Mouse (Mus musculus) left cerebral cortex, adult 2 months (tissue): ENCODE data around the gene Rimbp2. TPM values are rescaled to one million over a fixed set of nuclear protein-coding genes. Genes with fewer than 3 reads are reported as not detected.
"Not testable (repeated sequence)": the region's sequence is repeated elsewhere in the genome, so short reads cannot be mapped to it uniquely, and the experiment has no call there.

ENCODE experiments used
- DNase-seq, 2 experiments: peaks; one replicate each; pipeline ENCODE4 v3.0.0; 2021 to 2022; ENCODE audit warnings: low spot score in 2 of 2, mixed read lengths in 1 of 2; ENCODE audit errors: extremely low spot score in 1 of 2
- H3K27ac ChIP-seq: fragments of 200-600 bp; 2 replicates; pipeline ENCODE4 v1.8.1; 2022
- H3K4me3 ChIP-seq: fragments of 200-600 bp; 2 replicates; pipeline ENCODE4 v1.8.1; 2022
- CTCF ChIP-seq: fragments of 200-600 bp; IDR thresholded peaks from 2 replicates; pipeline ENCODE4 v1.8.1; 2022; ENCODE audit warnings: antibody characterized with exemption, mild to moderate bottlenecking, moderate library complexity
- intact Hi-C: fragments of 180-260 bp; cut with DNase I; formaldehyde crosslinking; loops from one replicate; pipeline ENCODE4 v1.15.1; 2025
- total RNA-seq, 2 experiments: library from RNA; stranded (reverse); gene quantifications; 2 replicates each; pipeline ENCODE4 v1.2.3; 2021

Gene Rimbp2
- total RNA-seq, 2 experiments from 2014 or later = 142 to 147 TPM

GRCm38 (mm10) chr5:128971298-128971697 lies 18.0 kb upstream of the Rimbp2 start:
- H3K4me3 ChIP-seq = no peak overlapping the region
- intact Hi-C loops = loop anchor here (2.0 to 5.0 kb wide), 3 partner anchors 164 to 444 kb away; no protein-coding TSS in a partner anchor
- H3K27ac ChIP-seq = no peak overlapping the region
- DNase-seq = peak; percentile 73 to 85
- TF ChIP-seq CTCF = peak; percentile 76

- no peak for TF ChIP-seq CTCF
- DNase-seq = no peak
- no peak overlapping the region for H3K27ac ChIP-seq
- H3K4me3 ChIP-seq = no peak overlapping the region
- intact Hi-C loops = loop anchor here (2.0 to 5.0 kb wide), 3 partner anchors 164 to 444 kb away; no protein-coding TSS in a partner anchor
Measured at GRCm38 (mm10) chr5:128970878-128971277, 17.6 kb upstream of the Rimbp2 start.

- Histone ChIP-seq H3K27ac (no peak overlapping the region), H3K4me3 (no peak overlapping the region)
- no peak for DNase-seq
- intact Hi-C loops = no loop called here
- peak; percentile 46 for TF ChIP-seq CTCF
Measured at GRCm38 (mm10) chr5:128964353-128964752, 11.1 kb upstream of the Rimbp2 start.

- no peak overlapping the region for H3K27ac ChIP-seq
- H3K4me3 ChIP-seq = no peak overlapping the region
- DNase-seq = no peak
- intact Hi-C loops = no loop called here
- TF ChIP-seq CTCF = no peak
Measured at GRCm38 (mm10) chr5:128958916-128959315, 5.6 kb upstream of the Rimbp2 start.

- H3K27ac ChIP-seq, DNase-seq, H3K4me3 ChIP-seq, intact Hi-C loops: not testable (repeated sequence)
- peak; percentile 57 for TF ChIP-seq CTCF
Measured at GRCm38 (mm10) chr5:128954371-128954770, 1.1 kb upstream of the Rimbp2 start.

GRCm38 (mm10) chr5:128952291-128953195 lies 743 bp downstream of the Rimbp2 start:
- DNase-seq = peak; percentile 50 to 65
- Histone ChIP-seq H3K4me3 (peak overlapping the region; percentile 74), H3K27ac (peak overlapping the region; percentile 93)
- TF ChIP-seq CTCF = no peak
- intact Hi-C loops = loop anchor here (1.0 to 2.0 kb wide), 2 partner anchors 105 to 144 kb away; no protein-coding TSS in a partner anchor

GRCm38 (mm10) chr5:128951472-128951871 lies 1.8 kb downstream of the Rimbp2 start:
- Histone ChIP-seq H3K4me3 (peak overlapping the region; percentile 74), H3K27ac (peak overlapping the region; percentile 28)
- TF ChIP-seq CTCF = no peak
- intact Hi-C loops = no loop called here
- DNase-seq = no peak

GRCm38 (mm10) chr5:128947093-128947492 lies 6.2 kb downstream of the Rimbp2 start:
- H3K27ac ChIP-seq = no peak overlapping the region
- no peak overlapping the region for H3K4me3 ChIP-seq
- peak; percentile 53 for TF ChIP-seq CTCF
- intact Hi-C loops = no loop called here
- no peak for DNase-seq

- intact Hi-C loops = no loop called here
- TF ChIP-seq CTCF = no peak
- Histone ChIP-seq H3K4me3 (no peak overlapping the region), H3K27ac (no peak overlapping the region)
- no peak for DNase-seq
Measured at GRCm38 (mm10) chr5:128940436-128940835, 12.8 kb downstream of the Rimbp2 start.

- intact Hi-C loops = no loop called here
- Histone ChIP-seq H3K27ac (no peak overlapping the region), H3K4me3 (no peak overlapping the region)
- no peak for TF ChIP-seq CTCF
- no peak for DNase-seq
Measured at GRCm38 (mm10) chr5:128935359-128935899, 17.9 kb downstream of the Rimbp2 start.

GRCm38 (mm10) chr5:128932776-128933175 lies 20.5 kb downstream of the Rimbp2 start:
- Histone ChIP-seq H3K4me3 (no peak overlapping the region), H3K27ac (no peak overlapping the region)
- no peak for TF ChIP-seq CTCF
- DNase-seq = no peak
- intact Hi-C loops = no loop called here

- no peak overlapping the region for H3K27ac ChIP-seq
- DNase-seq = no peak
- TF ChIP-seq CTCF = no peak
- intact Hi-C loops = no loop called here
- no peak overlapping the region for H3K4me3 ChIP-seq
Measured at GRCm38 (mm10) chr5:128925073-128925472, 28.2 kb downstream of the Rimbp2 start.
